Mouse (Mus musculus): Measurements from ENCODE around the gene Klf6. TPM values are rescaled to one million over a fixed set of nuclear protein-coding genes. Genes with fewer than 3 reads are reported as not detected.

The Klf6 gene
- polyA plus RNA-seq, 1 experiment from 2014 or later = 79.0 TPM

Small RNAs within 50 kb of the gene (microRNA-seq; reads per million reads assigned to microRNA genes)
- not detected for gene Gm26043
